Mouse (Mus musculus) embryonic stem cell, embryonic (primary cell): ENCODE data around the gene Arfgap2.

ENCODE experiments used
- CTCF ChIA-PET, 4 experiments: fragments of 300-600 bp in 2 of 4; fragments of 350-600 bp in 2 of 4; sonication (Branson Sonifier 250); formaldehyde crosslinking; loops; one replicate each; lab custom pipeline; 2022; ENCODE audit warnings: inconsistent platforms in 2 of 4; lab: Charles Lee
- POLR2A ChIA-PET, 4 experiments: fragments of 300-600 bp in 2 of 4; fragments of 350-600 bp in 2 of 4; sonication (Branson Sonifier 250); formaldehyde crosslinking; loops; one replicate each; lab custom pipeline; 2022; ENCODE audit warnings: antibody characterized with exemption in 4 of 4, inconsistent platforms in 1 of 4; lab: Charles Lee

Gene Arfgap2

DNA sequence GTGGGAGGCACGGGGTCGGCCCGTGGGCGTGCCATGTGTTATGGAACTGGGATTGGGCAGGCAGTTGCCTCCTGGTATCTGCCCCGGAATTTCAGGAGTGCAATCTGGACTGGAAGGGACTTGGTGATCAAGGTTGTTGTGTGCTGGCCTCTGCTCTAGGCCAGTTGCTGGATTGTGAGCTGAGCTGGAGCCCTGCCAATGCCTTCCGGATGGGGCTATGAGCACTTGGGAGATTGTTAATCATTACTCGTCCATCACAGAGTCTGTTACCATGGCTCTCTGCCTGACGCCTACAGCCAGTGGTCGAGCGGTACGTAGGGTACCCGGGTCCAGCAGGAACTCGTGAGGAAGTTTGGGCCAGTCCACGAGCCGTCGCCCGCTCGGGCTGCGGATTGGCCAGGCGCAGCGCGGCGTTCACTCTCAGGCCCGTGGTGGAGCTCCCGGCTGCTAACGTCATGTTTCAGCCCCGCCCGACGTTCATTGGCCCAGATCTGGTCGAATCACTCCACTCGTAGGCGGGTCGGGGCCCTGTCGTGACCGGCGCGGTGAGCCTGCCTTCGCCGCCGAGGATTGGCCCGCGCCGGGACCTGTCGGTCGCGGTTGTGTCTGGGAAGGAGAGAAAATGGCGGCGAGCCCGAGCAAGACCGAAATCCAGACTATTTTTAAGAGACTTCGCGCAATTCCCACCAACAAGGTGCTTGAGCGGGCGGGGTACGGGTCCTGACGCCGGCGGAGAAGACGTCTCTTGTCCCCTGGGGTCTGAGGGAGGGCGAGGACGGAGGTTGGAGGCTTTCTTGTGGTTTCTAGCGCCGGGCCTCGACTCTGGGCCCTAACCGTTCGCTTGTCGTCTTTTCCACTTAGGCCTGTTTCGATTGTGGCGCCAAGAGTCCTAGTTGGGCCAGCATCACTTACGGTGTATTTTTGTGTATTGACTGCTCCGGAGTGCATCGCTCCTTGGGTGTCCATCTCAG, at the start of gene Arfgap2:
Gene Arfgap2, plus strand, starts transcription at position 264 of the 971 bp plus-strand sequence.
- POLR2A ChIA-PET, result interaction anchor here (0.6 to 3.4 kb wide), 84 partner anchors 8 to 1110 kb away, joined by 3 to 51 read pairs (median 4); partner anchors contain the start of genes Ddb2 (in 3 of the 4), Pacsin3 (in 3 of the 4), Lrp4 (in 2 of the 4) and Acp2 (in 1 of the 4)
- CTCF ChIA-PET, result interaction anchor here (0.5 to 1.5 kb wide), 15 partner anchors 9 to 514 kb away, joined by 3 to 9 read pairs (median 4); partner anchors contain the start of gene Ddb2 (in 1 of the 4)

DNA sequence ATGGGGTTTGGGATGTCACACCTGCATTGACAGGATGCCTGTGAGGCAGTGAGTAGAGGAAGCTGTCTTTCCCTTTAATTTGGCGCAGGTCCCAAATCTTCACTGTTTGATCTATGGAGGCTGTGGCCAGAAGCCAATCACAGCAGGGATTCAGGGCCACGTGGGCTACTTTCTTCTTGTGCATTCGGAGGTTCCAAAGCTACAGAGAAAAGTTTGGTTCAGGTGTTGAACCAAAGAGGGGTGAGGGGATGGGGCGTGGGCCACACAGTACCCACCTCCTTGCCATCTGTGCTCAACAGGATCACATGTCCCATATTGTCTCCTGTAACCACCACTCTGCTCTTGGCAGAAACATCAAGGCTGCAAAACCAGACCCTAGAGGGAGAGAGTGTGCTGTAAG, 47.7 kb upstream of the Arfgap2 start:
- POLR2A ChIA-PET, result interaction anchor here in 2 of 4 experiments (1.2 to 3.7 kb wide), 8 partner anchors 9 to 106 kb away, joined by 3 to 13 read pairs (median 6); partner anchors contain the start of genes Ddb2 (in 2 of the 2), Acp2 (in 1 of the 2) and Nr1h3 (in 1 of the 2)
- CTCF ChIA-PET, result interaction anchor here in 3 of 4 experiments (0.6 to 1.0 kb wide), 4 partner anchors 18 to 153 kb away, joined by 3 to 8 read pairs (median 3); no protein-coding TSS in a partner anchor

DNA sequence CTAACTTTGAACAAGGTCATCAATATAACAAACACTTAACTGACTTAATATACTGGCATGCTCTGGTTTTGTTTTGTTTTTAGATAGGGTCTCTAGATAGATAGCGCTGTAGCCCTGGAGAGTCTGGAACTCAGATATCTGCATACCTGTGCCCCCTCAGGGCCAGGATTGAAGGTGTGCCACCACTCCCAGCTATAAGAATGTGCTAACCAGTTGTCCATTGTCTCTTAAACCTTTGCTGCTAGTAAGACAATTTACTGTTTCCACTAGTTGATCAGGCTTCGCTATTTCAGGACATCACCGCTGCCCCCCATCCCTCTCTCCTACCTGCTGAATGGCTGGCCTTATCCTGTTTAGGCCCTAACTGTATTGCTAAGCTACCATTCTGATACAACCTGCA, 44.3 kb upstream of the Arfgap2 start:
- ChIA-PET CTCF (no interaction called here), POLR2A (interaction anchor here in 2 of 4 experiments (0.9 to 5.9 kb wide), 4 partner anchors 15 to 44 kb away, joined by 4 to 47 read pairs (median 4); partner anchors contain the start of genes Acp2 (in 2 of the 2), Nr1h3 (in 2 of the 2), Arfgap2 (in 1 of the 2) and Ddb2 (in 1 of the 2))

DNA sequence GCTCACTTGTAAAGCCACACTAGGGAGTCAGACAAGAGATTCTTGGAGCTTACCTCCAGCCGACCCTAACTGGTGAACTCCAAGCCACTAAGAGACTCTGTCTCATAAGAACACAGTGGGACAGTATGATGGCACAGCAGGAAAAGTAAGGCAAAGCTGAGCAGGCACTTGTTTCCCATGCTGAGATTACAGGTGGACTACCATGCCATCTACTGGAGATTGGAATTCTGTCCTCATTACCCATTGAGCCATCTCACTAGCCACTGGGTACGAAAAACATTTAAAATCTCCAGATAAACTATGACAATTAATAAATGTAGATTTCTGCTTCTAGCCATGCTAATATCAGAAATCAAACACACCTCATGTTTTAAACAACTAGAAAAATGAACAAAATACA, 41.2 kb upstream of the Arfgap2 start:
- ChIA-PET POLR2A (interaction anchor here in 3 of 4 experiments (0.6 to 5.9 kb wide), 9 partner anchors 12 to 237 kb away, joined by 3 to 47 read pairs (median 6); partner anchors contain the start of genes Ddb2 (in 2 of the 3), Acp2 (in 1 of the 3) and Nr1h3 (in 1 of the 3)), CTCF (interaction anchor here in 2 of 4 experiments (0.8 to 2.9 kb wide), 3 partner anchors 108 to 257 kb away, joined by 3 to 14 read pairs (median 10); no protein-coding TSS in a partner anchor)

DNA sequence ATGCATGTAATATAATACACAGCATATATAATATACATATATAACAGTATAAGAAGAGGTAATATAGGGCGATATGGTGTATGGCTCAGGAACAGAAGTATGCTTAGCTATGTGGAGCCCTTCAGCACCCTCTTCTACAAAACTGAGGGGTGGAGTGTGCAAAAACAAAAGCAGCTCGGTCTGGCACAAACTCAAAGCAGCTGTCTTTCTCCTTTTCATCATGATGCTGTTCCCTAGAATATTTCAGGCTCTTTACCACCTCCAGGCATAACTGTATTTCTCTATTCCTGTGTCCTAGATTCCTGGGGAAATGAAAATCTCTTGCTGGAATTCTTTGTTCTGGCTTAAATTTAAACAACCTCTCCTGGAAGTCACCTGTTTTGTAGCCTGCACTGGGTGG, 35.0 kb upstream of the Arfgap2 start:
- CTCF ChIA-PET, result interaction anchor here (0.6 to 1.0 kb wide), 4 partner anchors 30 to 688 kb away, joined by 3 to 5 read pairs (median 4); no protein-coding TSS in a partner anchor

DNA sequence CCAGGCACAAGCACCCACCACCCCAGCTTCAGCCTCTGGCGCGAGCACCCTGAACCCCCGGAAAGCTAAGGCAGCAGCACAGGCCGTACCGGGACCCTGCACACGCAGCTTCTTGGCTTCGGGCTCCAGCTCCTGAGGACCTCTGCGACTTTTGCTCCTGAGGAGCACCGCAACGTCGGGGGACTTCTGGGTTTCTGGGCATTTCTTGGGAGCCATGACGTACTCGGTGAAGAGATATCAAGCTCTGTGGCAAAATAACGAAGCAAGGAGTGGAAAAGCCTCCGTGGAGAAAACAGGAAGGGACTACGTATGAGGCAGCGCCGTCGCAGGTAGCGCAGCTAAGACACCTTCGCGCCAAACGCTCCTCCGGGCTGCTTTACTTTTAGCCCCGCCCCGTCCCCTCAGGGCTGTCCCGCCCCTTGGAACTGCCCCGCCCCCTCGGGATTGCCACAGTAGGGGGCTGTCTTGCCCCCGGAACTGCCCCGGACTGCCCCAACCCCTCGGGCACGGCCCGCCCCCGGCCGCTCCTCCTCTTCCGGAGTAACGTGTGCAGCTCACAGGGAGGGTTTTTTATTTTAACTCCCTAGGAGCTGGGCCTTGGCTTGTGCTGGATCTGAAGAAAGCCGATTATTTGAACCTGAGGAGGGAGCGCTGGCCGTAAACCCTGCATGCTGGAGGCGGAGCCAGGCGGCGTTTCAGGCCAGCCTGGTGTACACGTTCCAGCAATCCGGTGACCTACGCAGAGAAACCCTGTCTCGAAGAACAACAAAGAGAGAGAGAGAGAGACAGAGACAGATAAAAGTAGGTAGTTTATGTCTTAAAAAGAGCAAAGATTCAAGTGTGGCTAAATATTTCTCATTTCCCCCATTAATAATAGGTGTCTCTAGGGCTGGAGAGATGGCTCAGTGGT, 27.9 kb upstream of the Arfgap2 start, which contains the start of gene Ddb2:
Gene Ddb2, minus strand, starts transcription at position 382 of the 910 bp plus-strand sequence.
- ChIA-PET CTCF (interaction anchor here (0.6 to 3.3 kb wide), 37 partner anchors 10 to 1980 kb away, joined by 3 to 25 read pairs (median 4); partner anchors contain the start of genes Pacsin3 (in 2 of the 4), Acp2 (in 1 of the 4), Arfgap2 (in 1 of the 4) and Ckap5 (in 1 of the 4)), POLR2A (interaction anchor here (0.5 to 6.9 kb wide), 135 partner anchors 10 to 1374 kb away, joined by 3 to 66 read pairs (median 5); partner anchors contain the start of genes Acp2 (in 4 of the 4), Nr1h3 (in 4 of the 4), Arfgap2 (in 3 of the 4) and Ckap5 (in 3 of the 4))

More for the DNA sequence above, 35.0 kb upstream of the Arfgap2 start:
- POLR2A ChIA-PET, result interaction anchor here in 2 of 4 experiments (0.5 to 0.7 kb wide), 4 partner anchors 11 to 296 kb away, joined by 3 to 15 read pairs (median 4); no protein-coding TSS in a partner anchor

DNA sequence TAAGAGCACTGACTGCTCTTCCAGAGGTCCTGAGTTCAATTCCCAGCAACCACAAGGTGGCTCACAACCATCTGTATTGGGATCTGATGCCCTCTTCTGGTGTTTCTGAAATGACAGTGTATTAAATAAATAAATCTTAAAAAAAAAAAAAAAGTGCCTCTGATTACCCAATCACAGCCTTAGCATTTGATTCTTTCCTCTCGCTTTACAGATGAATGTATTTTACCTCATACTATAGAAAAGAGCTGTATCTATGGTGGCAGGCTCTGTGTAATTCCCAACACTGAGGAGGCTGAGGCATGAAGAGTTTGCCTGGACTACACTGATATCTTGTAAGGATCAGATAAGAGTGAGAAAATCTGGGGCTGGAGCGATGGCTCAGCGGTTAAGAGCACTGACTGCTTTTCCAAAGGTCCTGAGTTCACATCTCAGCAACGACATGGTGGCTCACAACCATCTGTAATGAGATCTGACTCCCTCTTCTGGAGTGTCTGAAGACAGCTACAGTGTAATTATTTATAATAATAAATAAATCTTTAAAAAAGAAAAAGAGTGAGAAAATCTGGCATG, 27.2 kb upstream of the Arfgap2 start:
- CTCF ChIA-PET, result interaction anchor here (0.6 to 3.3 kb wide), 29 partner anchors 9 to 1980 kb away, joined by 3 to 25 read pairs (median 5); partner anchors contain the start of genes Pacsin3 (in 2 of the 4), Acp2 (in 1 of the 4), Arfgap2 (in 1 of the 4) and Mdk (in 1 of the 4)
- POLR2A ChIA-PET, result interaction anchor here (0.5 to 6.9 kb wide), 89 partner anchors 11 to 1375 kb away, joined by 3 to 66 read pairs (median 5); partner anchors contain the start of genes Arfgap2 (in 3 of the 4), Acp2 (in 2 of the 4), Arhgap1 (in 2 of the 4) and Ckap5 (in 2 of the 4)

DNA sequence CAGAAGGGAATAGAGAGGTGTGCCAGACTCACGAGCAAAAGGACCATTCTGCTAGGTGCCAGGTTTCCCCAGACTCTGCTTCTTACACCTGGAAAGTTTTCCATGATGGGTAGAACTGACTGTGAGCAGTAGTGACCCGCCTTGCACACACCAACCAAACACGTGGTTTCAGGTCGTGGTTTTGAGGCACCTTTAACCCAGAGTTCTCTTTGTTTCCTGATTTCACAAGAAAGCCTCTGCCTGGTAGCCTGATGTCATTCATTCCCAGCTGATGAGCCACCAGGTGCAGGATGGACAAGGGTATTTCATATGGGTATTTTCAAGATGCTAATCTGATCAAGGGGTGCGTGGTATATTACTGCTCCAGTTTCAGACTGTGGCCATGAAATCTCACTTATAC, 22.2 kb upstream of the Arfgap2 start:
- CTCF ChIA-PET, result no interaction called here
- POLR2A ChIA-PET, result interaction anchor here in 1 of 4 experiments (0.9 to 1.3 kb wide), 2 partner anchors 130 kb away, joined by 3 to 4 read pairs; no protein-coding TSS in a partner anchor

DNA sequence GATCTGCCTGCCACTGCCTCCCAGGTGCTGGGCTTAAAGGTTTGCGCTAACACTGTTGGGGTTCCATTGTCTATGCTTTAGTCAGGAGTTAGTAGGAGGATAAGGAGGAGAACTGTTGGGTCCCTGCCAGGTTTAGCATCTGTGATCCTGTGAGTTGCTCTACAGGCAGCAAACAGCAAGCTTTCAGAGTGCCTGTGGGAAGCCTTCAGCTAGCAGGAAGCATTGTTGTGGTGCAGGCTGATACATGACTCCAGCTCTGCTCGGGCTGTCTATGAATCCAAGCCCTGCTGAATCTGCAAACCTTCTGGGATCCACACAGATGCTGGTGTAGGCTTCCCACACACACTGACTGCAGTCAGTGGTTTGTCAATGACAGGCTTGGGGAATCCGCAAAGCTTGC, 21.4 kb upstream of the Arfgap2 start:
- POLR2A ChIA-PET, result interaction anchor here in 2 of 4 experiments (0.5 to 1.3 kb wide), 3 partner anchors 10 to 131 kb away, joined by 3 to 4 read pairs (median 3); no protein-coding TSS in a partner anchor
- CTCF ChIA-PET, result interaction anchor here in 2 of 4 experiments (0.6 kb wide), 2 partner anchors 18 to 113 kb away, joined by 4 read pairs; no protein-coding TSS in a partner anchor

DNA sequence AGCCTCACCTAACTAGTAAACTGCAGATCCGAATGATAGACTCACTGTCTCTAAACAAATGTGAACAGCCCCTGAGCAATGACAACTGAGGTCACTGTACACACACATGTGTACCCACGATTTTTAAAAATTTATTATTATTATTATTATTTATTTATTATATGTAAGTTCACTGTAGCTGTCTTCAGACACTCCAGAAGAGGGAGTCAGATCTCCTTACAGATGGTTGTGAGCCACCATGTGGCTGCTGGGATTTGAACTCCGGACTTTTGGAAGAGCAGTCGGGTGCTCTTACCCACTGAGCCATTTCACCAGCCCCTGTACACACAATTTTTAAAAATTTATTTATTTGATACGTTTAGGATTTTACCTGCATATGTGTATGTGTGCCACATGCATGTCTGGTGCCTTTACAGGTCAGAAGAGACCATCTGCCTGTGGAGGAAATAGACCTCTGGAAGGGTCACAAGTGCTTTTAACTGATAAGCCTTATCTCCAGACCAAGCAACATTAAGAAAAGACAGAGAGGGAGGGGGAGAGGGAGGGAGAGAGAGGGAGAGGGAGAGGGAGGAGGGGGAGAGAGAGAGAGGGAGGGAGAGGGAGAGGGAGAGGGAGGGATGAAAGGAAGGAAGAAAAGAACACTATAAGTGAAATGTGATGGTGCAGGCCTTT, 20.1 kb upstream of the Arfgap2 start:
- CTCF ChIA-PET, result no interaction called here
- POLR2A ChIA-PET, result interaction anchor here in 1 of 4 experiments (0.6 kb wide), 1 partner anchor 28 kb away, joined by 3 read pairs; no protein-coding TSS in a partner anchor

DNA sequence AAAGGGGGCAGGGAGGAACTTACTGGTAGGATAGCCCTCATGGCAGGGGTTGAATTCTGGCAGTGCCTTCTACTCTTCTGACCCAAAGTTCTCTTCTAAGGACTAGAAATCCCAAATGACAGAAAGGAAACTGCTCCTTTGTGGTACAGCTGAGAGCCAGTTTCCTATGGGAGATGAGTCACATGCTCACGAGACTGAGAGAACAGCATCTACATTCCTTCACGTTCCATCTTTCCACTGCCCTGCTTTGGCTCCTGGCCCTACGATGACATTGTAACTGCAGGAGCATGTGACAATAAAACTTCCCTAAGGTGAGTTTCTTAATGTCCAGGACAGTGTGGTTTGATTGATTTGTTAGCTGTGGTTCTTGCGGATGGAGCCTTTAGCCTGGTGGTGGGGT, 16.4 kb upstream of the Arfgap2 start:
- POLR2A ChIA-PET, result no interaction called here
- CTCF ChIA-PET, result no interaction called here

DNA sequence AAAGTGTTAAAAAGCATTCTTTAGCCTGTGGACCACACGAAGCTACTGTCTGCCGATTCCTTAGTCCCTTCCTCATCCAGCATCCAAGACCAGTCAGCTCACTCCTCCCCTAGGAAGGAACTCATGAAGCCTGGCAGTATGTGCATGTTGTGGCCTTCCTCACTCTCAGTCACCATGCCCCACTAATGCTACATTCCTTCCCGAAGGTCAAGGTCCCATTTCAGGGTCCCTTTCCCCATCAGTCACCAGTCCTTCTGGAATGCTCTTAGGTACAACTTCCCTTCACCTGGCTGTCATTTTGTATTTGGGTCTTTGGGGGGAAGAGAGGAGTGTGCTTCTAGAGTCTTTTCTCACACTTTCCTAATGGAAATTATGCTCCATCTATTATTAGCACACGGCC, 12.8 kb upstream of the Arfgap2 start:
- ChIA-PET CTCF (interaction anchor here in 1 of 4 experiments (0.9 kb wide), 1 partner anchor 137 kb away, joined by 6 read pairs; no protein-coding TSS in a partner anchor), POLR2A (interaction anchor here in 3 of 4 experiments (0.5 to 3.1 kb wide), 4 partner anchors 15 to 673 kb away, joined by 3 to 16 read pairs (median 12); partner anchors contain the start of genes Ddb2 (in 2 of the 3) and Ckap5 (in 1 of the 3))

DNA sequence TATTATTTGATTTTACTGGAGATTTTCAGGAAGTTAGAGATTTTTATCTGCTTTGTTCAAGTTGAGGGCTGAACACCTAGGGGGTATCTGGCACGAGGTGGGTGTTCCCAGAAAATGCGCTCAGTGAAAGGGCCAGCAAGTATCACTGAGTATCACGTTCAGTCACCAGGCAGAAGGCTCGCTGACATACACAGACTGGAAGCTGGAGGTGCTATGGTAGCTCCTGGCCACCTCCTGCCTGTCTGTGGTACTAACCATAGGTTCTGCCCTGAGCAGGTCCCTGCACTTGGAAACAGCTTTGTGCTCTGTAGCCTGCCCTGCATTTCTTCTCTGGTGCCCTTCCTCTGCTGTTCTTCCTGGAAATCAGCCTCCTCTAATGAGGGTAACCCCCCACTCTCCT, 12.3 kb upstream of the Arfgap2 start:
- CTCF ChIA-PET, result interaction anchor here in 2 of 4 experiments (1.0 to 1.3 kb wide), 2 partner anchors 137 kb away, joined by 3 read pairs; no protein-coding TSS in a partner anchor

DNA sequence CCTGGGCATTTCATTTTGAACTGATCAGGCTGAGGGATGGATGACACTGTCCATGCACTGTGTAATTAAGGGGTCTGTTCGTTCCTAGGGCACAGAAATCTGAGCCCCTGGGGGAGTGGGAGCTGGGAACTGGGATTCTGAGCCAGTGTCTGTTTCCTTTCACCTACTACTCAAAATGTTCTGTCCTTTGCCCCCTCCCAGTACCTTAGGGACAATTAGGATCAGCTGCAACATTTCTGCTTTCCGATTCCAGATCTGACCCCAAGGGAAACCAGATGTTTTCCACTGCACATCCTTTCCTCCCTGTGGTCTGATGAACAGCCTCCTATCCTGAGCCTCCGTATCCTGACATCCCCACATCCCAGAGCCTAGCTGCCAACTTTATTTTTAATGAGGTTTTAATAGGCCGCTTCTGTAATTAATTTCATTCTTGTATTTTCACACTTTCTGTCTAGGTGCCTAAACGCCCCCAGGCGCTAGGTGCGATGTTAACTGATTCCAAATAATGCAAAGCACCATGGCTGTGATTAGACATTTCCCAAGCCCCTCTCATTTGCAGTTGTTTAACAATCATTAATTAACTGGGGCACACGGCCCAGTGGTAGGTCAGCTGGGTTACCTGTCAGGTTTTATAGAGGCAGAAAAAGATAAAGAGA, 9.9 kb upstream of the Arfgap2 start:
- CTCF ChIA-PET, result interaction anchor here in 2 of 4 experiments (0.6 to 1.6 kb wide), 3 partner anchors 16 to 140 kb away, joined by 3 to 4 read pairs (median 3); partner anchors contain the start of gene Ddb2 (in 1 of the 2)
- POLR2A ChIA-PET, result interaction anchor here in 3 of 4 experiments (0.9 to 8.3 kb wide), 11 partner anchors 10 to 204 kb away, joined by 3 to 62 read pairs (median 12); partner anchors contain the start of genes Arfgap2 (in 3 of the 3) and Ddb2 (in 2 of the 3)

More for the DNA sequence above, 12.3 kb upstream of the Arfgap2 start:
- POLR2A ChIA-PET, result interaction anchor here in 2 of 4 experiments (1.3 to 3.1 kb wide), 5 partner anchors 9 to 16 kb away, joined by 4 to 16 read pairs (median 9); partner anchors contain the start of genes Arfgap2 (in 2 of the 2) and Ddb2 (in 2 of the 2)
